Mouse (Mus musculus) brain, embryonic 14.5 days (tissue): ENCODE measurements around the gene Dclk1.

Source experiments
- CTCF ChIP-seq: fragments of 200-500 bp; IDR thresholded peaks from 2 replicates; pipeline ENCODE4 v1.5.1; 2012; ENCODE audit warnings: inconsistent platforms, mild to moderate bottlenecking, moderate library complexity, borderline replicate concordance; ENCODE audit not compliant: insufficient read depth, insufficient read length; ENCODE audit errors: extremely low read depth
- POLR2A ChIP-seq: fragments of 200-500 bp; IDR thresholded peaks from 2 replicates; pipeline ENCODE4 v1.6.1; 2012; ENCODE audit warnings: mild to moderate bottlenecking, inconsistent platforms, borderline replicate concordance; ENCODE audit not compliant: poor library complexity, insufficient read depth, insufficient read length, severe bottlenecking; ENCODE audit errors: extremely low read depth

DNA sequence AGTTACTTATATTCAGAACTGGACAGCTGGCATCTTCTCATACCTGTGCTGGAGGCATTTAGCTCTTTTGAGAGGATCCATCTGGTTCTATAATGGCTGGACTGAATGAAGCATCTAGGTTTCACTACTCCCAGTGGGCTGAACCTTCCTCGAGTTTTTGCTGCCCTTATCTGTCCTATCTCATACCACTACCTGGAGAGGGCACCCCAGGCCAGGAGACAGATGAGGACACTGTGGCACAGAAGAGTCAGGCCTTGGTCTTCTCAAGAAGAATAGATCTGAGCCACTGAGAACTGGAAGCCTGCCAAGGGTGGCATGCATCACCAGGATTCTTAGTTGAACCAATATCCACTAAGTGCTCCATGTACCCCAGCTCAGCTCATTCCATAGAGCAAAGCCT lies 239.0 kb downstream of the Dclk1 start:
- TF ChIP-seq CTCF = no peak
- TF ChIP-seq POLR2A = no peak
